Mouse (Mus musculus) ES-Bruce4 (cell line): ENCODE measurements around the gene Ralgps1. TPM values are rescaled to one million over a fixed set of nuclear protein-coding genes. Genes with fewer than 3 reads are reported as not detected.

ENCODE experiments used
- H3K27ac ChIP-seq: 2 replicates; pipeline ENCODE4 v1.5.1; 2012; ENCODE audit warnings: low read length, inconsistent platforms; ENCODE audit not compliant: insufficient read depth
- H3K27me3 ChIP-seq: 2 replicates; pipeline ENCODE4 v1.6.1; 2012; ENCODE audit warnings: mild to moderate bottlenecking, low read length, inconsistent platforms; ENCODE audit not compliant: control insufficient read depth, poor library complexity, insufficient read depth, severe bottlenecking
- H3K36me3 ChIP-seq: 2 replicates; pipeline ENCODE4 v1.6.1; 2012; ENCODE audit warnings: inconsistent platforms, mild to moderate bottlenecking, low read length, moderate library complexity; ENCODE audit not compliant: control insufficient read depth, poor library complexity, insufficient read depth, severe bottlenecking
- H3K4me1 ChIP-seq: one replicate; pipeline ENCODE4 v1.8.1; 2011; ENCODE audit warnings: low read length; ENCODE audit not compliant: control insufficient read depth, insufficient read depth
- H3K4me3 ChIP-seq: 2 replicates; pipeline ENCODE4 v1.5.1; 2011; ENCODE audit warnings: low read depth, mild to moderate bottlenecking, low read length
- H3K9ac ChIP-seq: 2 replicates; pipeline ENCODE4 v1.6.1; 2012; ENCODE audit warnings: low read depth, mild to moderate bottlenecking, inconsistent platforms; ENCODE audit not compliant: poor library complexity, severe bottlenecking
- H3K9me3 ChIP-seq: replicated peaks from 2 replicates; pipeline ENCODE4 v1.6.1; 2012; ENCODE audit warnings: mild to moderate bottlenecking, low read length, inconsistent platforms; ENCODE audit not compliant: control insufficient read depth, poor library complexity, insufficient read depth, severe bottlenecking
- CTCF ChIP-seq: IDR thresholded peaks from one replicate; pipeline ENCODE4 v1.8.1; 2011; ENCODE audit warnings: low read depth, low read length
- EP300 ChIP-seq: IDR thresholded peaks from 2 replicates; pipeline ENCODE4 v1.6.1; 2011; ENCODE audit warnings: low read depth, low read length; ENCODE audit not compliant: insufficient read depth
- POLR2A ChIP-seq: IDR thresholded peaks from one replicate; pipeline ENCODE4 v1.8.1; 2011; ENCODE audit warnings: low read length; ENCODE audit not compliant: insufficient read depth
- polyA plus RNA-seq: library from polyadenylated mRNA; stranded (reverse); fragments of >200 nt; gene quantifications from 2 replicates; pipeline ENCODE4 v1.2.4, GENCODE M21; 2011; ENCODE audit warnings: low read depth; ENCODE audit not compliant: missing spikeins, insufficient read depth, insufficient read length

Ralgps1 gene
- polyA plus RNA-seq, 1 experiment = 17.0 TPM

DNA sequence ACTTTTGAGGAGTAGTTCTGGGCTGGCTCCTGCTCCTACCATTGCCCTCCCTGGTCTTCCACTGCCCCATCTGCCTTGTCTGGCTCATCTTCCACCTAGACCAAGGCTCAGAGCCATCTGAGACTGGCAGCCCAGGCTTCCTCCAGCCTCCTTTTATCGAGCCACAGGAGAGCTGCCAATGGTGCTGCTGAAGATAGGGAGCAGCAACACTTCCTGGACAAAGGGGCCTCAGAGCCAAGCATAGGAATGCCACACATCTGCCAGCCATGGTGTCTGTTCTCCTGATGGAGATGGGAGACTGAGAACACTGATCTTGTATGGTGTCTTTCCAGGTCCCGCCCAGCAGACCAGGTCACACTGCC is 102.2 kb downstream of the Ralgps1 start:
- H3K9ac ChIP-seq = no peak overlapping the region
- H3K27ac ChIP-seq = no peak overlapping the region
- H3K36me3 ChIP-seq = no peaks in the 10 kb centered on the region
- no peaks in the 10 kb centered on the region for H3K9me3 ChIP-seq
- no peak overlapping the region for H3K4me3 ChIP-seq
- TF ChIP-seq EP300 (no peak), CTCF (no peak), POLR2A (no peak)
- H3K4me1 ChIP-seq = no peaks in the 10 kb centered on the region
- no peaks in the 10 kb centered on the region for H3K27me3 ChIP-seq

DNA sequence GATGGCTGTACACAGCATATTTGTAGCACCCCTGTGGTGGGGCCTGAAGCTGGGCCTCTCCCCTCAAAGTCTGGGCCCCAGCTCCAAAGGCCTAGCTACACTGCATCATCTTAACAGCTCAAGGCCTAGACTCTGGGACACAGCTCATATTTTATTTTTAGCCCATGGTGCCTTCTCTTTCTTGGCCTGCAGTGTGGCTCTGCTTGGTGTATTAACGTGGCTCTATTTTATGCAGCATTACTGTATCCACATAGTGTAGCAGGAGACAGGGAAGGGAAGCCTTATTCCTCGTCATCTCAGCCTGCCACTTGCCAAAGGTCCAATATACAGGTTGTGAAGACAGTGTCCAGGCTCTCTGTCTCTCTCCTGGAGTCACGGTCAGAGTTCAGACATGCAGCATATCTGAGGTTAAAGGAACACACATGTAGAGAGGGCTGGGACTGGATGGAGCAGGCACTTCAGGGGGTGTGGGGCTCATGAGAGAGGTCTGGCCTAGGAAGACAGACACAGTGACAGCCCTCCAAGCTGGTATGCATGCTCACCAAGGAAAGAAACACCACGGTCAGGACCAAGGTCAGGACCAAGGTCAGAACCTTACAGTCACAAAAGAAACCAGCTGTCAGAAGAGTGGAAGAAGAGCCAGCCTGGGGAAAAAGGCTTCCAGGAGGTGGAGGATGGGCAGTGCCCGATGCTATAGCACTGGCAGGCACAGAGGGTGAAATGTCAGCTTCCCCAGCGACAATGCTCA is 102.7 kb downstream of the Ralgps1 start:
- H3K27ac ChIP-seq = no peak overlapping the region
- no peaks in the 10 kb centered on the region for H3K9me3 ChIP-seq
- no peak overlapping the region for H3K4me3 ChIP-seq
- TF ChIP-seq CTCF (no peak), POLR2A (no peak), EP300 (no peak)
- no peaks in the 10 kb centered on the region for H3K27me3 ChIP-seq
- no peak overlapping the region for H3K9ac ChIP-seq
- H3K36me3 ChIP-seq = no peaks in the 10 kb centered on the region
- H3K4me1 ChIP-seq = no peaks in the 10 kb centered on the region

DNA sequence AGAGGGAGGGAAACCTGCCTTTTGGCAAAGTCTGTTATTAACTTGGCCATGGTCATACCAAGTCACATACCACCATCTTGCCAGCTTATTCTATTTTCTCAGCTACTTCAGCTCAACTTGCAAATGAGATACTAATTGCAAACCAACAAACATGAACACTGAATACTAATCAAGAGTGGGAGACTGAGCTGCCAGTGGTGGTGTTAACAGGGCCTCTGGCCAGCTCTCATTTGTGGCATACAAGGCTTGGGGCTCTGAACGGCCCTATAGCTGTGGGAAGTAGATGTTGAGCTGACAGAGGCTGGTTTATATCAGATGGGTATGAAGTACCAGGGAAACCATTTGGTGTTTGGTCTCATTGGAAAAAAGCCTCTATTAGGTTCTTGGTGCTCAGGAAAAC is 104.2 kb downstream of the Ralgps1 start:
- Histone ChIP-seq H3K4me1 (no peaks in the 10 kb centered on the region), H3K4me3 (no peak overlapping the region), H3K27me3 (no peaks in the 10 kb centered on the region), H3K36me3 (no peaks in the 10 kb centered on the region), H3K27ac (no peak overlapping the region), H3K9me3 (no peaks in the 10 kb centered on the region), H3K9ac (no peak overlapping the region)
- TF ChIP-seq EP300 = no peak
- TF ChIP-seq CTCF = no peak
- no peak for TF ChIP-seq POLR2A

DNA sequence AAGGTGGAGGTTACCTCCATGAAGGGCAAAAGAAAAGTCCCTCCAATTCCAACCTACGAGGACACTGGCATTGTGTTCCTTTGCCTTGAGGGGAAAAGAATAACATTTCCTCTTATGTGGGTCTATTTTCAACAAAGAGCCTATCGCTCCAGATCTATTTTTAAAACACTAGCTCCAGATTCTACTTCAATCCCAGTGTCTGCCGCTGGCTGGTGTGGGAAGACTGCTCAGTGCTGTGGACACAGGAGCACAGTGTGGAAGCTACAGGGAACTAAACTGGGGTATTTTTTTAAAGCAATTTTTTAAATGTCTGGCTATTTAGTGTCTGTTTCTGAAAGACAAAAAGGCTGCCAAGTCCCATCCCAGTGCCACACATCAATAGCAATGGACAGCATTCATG is 105.5 kb downstream of the Ralgps1 start:
- no peak overlapping the region for H3K27ac ChIP-seq
- no peak for TF ChIP-seq CTCF
- no peak for TF ChIP-seq EP300
- TF ChIP-seq POLR2A = no peak
- no peaks in the 10 kb centered on the region for H3K27me3 ChIP-seq
- H3K9me3 ChIP-seq = no peaks in the 10 kb centered on the region
- no peaks in the 10 kb centered on the region for H3K4me1 ChIP-seq
- H3K4me3 ChIP-seq = no peak overlapping the region
- H3K9ac ChIP-seq = no peak overlapping the region
- H3K36me3 ChIP-seq = no peaks in the 10 kb centered on the region

DNA sequence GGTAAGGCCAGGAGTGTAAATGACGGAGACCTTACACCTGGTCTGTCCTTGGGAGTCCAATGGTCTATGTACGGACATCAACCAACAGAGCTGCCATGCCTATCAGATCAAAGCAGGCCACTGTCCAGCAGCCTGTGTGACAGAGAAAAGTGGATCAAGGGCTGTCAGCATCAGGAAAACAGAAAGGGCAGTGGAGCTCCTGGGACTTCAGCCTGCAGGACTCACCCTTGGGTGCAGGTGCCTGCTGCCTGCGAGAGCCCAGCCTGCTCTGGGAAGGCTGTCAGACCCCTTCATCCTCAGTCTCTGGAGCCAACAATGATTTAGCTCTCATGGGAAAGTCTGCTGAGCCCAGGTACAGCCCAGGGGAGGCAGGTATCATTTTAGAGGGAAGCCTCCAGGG is 109.8 kb downstream of the Ralgps1 start:
- TF ChIP-seq CTCF (no peak), POLR2A (no peak), EP300 (no peak)
- no peaks in the 10 kb centered on the region for H3K27me3 ChIP-seq

DNA sequence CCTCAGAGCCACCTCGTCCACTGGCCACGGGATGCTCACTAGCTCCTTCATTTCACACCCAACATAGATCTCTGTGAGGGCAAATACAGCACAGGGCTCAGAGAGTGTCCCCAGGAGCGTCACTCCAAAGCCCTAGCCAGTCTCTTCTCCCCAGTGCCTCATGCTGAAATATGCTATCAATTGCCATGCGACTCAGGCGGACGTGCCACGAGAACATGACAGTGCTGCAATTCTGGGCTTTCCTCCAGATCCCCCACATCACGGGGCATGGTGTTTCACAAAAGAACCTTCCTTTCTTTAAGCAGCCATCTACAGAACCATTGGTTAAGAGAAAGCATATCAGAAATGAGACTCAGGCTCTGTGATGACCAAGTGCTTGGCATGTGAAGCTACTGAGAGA is 110.5 kb downstream of the Ralgps1 start:
- TF ChIP-seq POLR2A = no peak
- TF ChIP-seq EP300 = no peak
- TF ChIP-seq CTCF = no peak
- no peak overlapping the region for H3K27ac ChIP-seq
- no peaks in the 10 kb centered on the region for H3K9me3 ChIP-seq
- 0 out of 2 replicates have a peak, but pooled peaks cover 2% of the 10 kb centered on the region for H3K36me3 ChIP-seq
- H3K4me1 ChIP-seq = no peaks in the 10 kb centered on the region
- no peaks in the 10 kb centered on the region for H3K27me3 ChIP-seq
- no peak overlapping the region for H3K4me3 ChIP-seq
- no peak overlapping the region for H3K9ac ChIP-seq

More for the DNA sequence above, 109.8 kb downstream of the Ralgps1 start:
- no peak overlapping the region for H3K9ac ChIP-seq
- 0 out of 2 replicates have a peak, but pooled peaks cover 2% of the 10 kb centered on the region for H3K36me3 ChIP-seq
- no peaks in the 10 kb centered on the region for H3K4me1 ChIP-seq
- no peaks in the 10 kb centered on the region for H3K9me3 ChIP-seq
- no peak overlapping the region for H3K4me3 ChIP-seq
- H3K27ac ChIP-seq = no peak overlapping the region
